Mouse (Mus musculus) cerebellum, adult 11-12 months (tissue): ENCODE measurements around the gene Arhgap24.

Source experiments
- DNase-seq: peaks from one replicate; pipeline ENCODE4 v3.0.0; 2022

Arhgap24 gene

DNA sequence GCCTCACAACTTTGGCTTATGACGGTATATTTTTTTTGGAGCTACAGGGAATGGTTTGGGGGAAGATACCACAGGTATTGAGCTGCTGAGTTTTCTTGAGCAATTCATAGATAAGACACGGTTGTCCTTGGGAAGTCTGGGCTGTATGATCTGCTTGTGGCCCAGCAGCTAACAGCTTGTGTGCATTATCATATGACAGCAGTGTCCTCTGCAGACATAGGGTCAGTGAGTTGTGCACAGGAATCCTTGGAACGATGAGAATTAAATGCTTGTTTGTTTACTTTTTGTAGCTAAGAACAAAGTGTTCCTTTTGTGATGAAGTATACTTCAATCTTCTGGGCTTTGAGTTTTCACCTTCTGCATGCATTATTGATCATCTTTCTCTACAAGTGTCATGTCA, 21.9 kb downstream of the Arhgap24 start:
- DNase-seq, result no peak

DNA sequence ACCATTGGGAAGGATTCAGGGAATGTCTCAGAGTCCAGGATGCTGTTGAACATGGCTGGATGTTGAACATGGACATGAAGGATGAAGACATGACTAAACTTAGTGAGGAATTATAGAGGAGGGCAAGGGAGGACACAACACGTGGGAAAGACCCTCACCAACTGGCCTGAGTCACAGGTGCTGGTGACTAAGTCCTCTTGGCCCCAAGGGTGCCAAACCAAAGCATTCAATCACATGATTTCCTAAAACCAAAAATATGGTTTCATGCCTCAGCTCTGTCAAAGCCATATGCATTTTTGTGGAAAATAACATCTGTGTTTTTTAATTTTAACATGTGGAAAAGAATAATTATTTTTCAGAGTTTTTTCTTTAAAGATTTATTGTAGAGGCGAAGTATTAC, 22.7 kb downstream of the Arhgap24 start:
- DNase-seq, result no peak

DNA sequence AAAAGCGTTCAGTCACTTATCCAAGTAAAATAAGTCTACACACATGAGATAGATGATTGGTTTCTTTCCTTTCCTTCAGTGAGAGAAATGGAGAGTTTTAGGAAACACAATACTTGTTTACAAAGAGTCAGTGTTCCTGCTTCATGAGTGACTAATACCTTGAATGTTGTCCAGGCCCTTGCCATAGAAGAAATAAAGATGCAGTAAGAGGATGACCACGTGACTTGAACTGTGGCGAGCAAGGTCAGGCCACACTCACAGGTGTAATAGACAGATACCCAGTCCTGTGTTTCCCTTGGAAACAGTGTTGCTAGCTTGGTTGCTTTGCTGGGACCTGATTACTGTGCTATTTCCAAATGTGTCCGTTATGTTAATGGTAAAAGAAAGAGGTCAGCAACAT, 23.4 kb downstream of the Arhgap24 start:
- no peak for DNase-seq

DNA sequence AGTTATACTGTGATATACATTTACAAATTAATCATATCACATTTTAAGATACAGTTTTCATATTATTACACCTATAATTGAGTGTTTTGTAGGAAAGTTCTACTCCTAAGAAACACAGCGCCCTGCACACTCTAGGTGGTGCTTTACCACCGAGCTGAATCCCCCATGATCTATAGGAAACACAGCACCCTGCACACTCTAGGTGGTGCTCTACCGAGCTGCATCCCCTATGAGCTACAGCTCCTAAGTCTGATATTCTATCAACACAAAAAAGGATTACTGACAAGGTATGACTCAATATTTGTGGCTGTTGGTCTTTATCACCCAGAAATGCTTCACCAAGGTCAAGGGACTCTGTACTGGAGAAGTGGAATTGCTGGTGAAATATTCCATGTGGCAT, 27.0 kb downstream of the Arhgap24 start:
- no peak for DNase-seq

DNA sequence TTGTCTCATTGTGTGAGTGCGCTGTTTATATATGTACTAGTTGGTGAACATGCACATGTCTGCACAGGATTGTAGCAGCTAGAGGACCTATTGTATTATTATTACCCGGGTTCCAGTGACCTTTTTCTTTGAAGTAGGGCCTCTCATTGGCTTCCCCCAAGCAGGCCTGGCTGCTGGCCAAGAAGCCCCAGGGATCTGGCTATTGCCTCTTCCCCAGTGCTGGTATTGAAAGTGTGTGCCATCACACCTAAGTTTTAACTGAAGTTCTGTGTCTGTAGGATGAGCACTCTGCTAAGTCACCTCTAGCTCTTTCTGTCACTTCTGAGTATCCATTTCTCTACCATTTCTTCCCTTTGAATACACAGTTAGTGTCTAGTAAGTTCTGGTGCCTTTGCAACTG, 28.2 kb downstream of the Arhgap24 start:
- DNase-seq, result peak; percentile 2

DNA sequence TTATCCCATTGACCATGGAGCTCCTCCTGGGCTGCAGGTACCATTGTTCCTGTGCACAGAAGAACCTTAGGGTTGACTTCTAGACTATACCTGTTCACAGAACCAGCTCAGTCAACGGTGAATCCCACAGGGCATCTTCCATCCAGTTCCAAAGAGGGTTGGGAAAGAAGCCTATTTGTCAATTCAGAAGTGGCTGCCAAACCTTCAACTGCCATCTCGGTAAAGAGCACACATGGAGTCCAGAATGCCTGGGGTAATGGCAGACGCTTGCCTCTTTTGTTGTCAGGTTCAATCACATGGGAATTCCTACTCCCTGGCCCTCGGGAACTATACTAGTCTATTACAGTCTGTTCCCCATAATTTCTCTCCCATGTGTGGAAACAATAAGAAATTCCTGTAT, 30.5 kb downstream of the Arhgap24 start:
- no peak for DNase-seq

DNA sequence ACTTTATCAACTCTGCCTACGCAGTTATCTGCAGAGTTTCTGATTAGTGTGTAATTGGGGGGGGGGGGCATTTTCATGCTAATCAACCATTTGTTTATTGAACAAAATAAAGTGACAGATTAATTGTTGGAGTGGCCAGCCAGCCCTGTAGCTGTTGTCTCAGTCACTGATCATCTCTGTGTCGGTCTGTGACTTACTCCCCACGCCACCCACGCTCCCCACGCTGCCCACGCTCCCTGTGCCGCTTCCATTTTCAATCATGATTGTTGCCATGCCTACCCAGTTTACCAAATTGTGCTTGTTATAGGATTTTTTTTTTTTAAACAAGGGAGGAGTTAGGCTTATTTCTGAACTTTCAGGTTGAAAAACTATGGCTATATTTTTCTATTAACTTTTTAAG, 34.3 kb downstream of the Arhgap24 start:
- no peak for DNase-seq

DNA sequence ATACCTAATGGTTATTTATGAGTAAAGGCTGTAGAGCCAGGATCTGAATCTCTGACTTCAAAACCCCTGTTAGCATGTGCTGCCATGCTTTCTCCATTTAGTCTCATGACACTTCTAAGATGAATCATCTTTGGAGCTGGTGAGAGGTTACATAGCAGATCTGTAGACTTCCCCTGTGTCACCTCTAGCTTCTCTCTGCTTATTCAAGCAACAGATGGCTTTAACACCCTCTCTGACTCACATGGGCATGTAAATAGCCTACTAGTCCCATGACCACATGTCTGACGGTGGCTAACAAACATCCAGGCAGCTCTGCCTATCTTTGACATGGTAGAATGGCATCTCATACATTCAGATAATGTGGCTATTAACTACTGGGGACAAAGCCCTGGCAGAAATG, 39.3 kb downstream of the Arhgap24 start:
- DNase-seq, result no peak

DNA sequence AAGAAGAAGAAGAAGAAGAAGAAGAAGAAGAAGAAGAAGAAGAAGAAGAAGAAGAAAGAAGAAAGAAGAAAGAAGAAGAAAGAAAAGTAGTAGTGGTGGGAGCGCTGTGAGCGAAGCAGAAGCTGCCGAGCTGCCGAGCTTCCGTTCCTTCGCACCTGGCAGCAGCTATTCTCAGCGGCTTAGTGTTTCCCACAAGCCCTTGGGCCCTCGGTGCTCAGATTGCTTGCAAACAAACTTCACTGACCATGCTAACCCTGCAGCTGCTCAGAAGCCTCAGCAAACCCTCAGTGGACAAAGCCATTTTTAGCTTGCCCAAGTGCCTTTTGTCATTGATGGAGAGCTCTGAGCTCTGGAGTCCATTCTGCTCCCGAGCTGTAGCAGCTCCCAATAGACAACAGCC, 54.1 kb downstream of the Arhgap24 start:
- DNase-seq, result no peak

DNA sequence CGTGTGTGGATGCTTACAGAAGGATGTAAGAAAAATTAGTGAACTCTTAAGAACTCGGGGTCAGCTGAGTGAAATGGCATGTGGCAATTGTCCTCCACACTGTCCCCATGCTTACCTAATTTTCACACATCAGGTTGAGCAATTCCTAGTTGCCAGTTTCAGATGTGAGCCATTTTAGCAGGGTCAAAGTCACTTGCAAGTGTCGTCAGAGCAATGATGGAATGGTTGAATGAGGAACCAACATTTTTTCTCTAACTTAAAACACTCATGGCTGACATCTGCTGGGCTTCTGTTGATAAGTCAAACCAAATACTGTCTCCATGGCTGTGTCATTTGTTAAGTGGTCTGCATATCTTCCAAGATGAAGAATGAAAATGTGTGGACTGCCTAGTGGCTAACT, 56.6 kb downstream of the Arhgap24 start:
- DNase-seq, result no peak

DNA sequence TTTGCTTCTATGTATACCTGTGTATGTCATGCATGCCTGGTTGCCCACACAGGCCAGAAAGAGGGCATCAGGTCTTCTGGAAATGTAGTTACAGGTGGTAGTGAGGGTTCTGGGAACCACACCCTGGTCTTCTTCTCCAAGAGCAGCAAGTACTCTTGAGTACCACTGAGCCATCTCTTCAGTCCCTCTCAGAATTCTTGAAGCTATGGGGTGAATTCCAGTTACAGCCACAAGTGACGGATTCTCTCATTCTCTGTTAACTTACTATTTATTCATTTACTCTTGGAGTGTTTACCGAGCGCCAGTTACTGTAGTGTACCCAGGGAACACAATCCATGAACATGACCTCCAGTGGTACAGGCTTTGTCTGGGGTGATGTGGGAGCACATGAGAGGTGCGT, 65.1 kb downstream of the Arhgap24 start:
- DNase-seq, result no peak

DNA sequence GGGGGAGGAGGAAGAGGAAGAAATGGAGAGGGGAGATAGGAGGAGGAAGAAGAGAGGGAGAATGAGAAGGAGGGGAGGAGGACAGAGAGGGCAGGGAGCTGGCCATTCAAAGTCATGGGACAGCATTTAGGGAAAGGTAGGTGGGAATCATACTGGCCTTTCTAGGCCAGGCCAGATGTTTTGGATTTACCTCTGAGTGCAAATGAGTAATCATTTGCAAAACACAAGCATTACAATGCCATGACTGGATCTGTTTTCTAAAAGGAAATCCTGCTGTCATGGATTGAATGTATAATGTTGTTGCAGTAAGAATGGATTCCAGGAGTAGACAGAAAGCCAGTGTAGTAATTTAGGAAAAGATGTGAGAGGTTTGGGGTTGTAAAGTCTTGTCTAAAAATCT, 66.6 kb downstream of the Arhgap24 start:
- no peak for DNase-seq

DNA sequence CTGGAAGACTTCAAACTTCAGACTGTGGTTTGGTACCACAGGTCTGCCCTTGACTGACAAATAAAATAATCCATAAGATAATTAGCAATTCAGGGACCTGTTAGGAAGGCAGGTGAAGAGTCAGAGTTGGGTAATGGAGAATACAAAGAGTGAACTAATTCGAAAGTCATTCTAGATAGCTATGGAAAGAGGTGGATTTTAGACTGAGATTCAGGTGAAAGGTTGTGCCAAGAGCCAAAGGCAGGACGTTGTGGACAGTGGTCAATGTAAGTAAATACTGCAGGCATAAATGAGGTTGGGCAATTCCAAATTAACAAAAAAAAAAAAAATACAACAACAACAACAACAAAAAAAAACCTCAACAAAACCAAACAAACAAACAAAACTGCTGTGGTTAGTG, 67.2 kb downstream of the Arhgap24 start:
- no peak for DNase-seq

DNA sequence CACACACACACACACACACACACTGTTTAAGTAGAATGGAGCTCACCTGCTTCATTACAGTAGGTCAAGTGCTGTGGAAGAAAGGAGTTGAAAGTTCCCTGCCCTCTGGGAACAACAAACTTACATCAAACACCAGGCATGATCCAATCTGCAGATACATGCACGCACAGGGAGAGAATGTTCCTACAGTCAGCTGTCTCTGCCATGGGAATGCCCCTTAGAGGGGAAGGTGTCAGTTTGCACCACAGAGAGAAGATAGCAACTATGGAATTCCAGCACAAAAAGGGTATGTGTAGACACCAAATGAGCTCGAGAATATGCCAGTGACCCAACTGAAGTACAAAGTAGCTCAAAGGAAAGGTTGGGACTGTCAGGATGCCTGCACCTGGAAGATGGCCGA, 69.0 kb downstream of the Arhgap24 start:
- DNase-seq, result no peak

DNA sequence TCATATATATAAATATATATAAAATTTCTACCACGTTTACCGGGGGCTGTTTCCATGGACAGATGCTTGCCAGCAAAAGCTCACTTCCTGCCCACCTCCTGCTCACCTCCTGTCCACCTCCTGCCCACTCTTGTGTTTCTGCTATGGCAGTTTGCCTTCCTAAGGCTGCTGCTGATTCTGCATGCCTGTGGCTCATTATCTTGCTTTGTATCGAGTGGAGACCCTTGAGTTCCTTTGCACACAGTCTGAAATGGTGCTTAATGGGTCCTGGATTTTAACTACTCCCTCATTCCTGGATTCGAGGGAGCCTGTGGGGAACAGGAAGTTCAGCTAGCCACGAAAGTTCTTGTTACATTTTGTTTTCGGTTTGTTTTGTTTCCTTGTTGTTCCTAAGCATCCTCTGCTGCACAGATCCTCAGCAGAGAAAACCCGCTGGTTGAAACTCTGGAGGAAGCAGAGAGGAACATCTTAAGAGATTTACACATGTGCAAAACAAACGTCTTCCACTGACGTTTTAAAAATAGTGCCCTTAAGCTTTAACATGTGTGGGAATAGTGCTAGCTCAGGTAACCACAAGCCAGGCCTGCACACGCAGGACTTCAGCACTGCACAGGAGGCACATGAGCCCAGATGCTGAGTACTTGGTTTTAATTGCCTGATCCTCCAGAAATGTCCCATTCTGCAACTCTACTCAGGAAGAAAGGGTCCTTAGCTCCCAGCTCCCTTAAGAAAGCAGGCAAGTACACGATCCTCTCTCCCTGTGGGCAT, 69.9 kb downstream of the Arhgap24 start:
- no peak for DNase-seq

DNA sequence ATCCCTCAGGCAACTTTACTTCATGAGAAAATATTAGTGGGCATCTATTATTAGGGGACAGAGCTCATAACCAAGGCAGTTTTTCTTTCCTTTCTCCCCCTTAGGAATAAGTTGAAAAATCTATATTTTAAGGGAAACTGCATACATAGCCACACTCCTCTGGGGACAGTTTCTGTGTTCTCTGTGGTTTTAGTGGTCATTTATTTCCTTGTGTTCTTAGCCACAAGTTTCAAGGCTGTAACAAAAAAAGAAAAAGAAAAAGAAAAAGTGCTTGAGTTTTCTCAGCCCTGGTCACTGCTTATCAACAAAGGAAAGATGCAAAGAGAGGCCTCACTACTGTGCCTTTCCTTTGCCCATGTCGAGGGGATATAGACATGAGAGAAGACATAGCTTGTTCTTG, 71.3 kb downstream of the Arhgap24 start:
- no peak for DNase-seq

DNA sequence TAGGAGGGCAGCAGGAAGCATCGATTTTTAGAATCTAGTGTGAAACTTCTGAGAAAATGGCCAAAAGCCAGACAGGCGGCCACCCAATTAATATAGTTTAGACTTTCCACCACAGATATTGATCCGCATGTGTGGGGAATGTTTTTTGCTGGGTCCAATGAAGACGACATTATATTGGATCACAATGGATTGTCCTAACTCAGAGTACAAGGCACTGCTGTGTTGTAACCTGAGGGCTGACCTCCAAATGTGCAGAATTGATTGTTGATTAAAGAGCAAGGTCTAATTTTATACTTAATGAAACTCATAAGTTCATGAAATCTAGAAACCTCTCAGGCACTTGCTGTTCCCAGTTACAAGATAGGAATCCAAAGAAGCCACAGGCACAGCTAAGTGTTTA, 74.8 kb downstream of the Arhgap24 start:
- no peak for DNase-seq

DNA sequence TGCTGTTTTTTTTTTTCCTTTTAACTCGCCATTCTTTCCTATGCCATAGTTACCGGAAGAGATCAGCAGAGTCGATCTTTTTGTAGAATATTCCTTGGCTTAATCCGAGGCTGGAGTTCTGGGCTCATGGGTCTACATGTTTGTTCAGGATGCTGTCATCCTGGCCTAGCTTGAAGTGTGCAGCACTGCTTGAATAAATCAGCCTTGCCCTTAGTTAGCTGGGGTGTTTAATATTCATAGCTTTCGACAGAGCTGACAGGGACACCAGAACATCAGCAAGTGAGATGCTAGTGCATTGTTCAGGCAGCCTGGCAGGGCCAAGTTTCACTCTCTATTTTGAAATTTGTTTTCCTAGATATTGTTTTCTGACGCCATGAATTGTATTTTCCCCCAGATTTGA, 79.1 kb downstream of the Arhgap24 start:
- DNase-seq, result no peak

DNA sequence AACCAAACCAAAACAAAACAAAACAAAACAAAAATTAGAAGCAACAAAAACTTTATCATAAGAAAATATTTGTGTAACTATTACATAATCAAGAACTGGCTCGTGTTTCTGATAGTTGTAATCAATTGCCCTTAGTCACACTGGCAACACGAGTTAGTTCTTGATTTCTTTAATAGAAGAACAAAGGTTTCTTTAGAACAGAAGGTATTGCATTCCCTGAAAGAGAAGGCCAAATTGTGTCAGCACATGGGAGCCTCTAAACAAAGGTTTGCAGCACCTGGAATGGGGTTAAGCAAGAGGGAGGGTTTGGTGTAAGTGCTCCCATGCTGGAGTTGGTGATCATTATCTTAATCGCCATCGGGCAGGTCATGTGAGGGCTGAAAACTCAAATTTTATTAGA, 82.8 kb downstream of the Arhgap24 start:
- no peak for DNase-seq

DNA sequence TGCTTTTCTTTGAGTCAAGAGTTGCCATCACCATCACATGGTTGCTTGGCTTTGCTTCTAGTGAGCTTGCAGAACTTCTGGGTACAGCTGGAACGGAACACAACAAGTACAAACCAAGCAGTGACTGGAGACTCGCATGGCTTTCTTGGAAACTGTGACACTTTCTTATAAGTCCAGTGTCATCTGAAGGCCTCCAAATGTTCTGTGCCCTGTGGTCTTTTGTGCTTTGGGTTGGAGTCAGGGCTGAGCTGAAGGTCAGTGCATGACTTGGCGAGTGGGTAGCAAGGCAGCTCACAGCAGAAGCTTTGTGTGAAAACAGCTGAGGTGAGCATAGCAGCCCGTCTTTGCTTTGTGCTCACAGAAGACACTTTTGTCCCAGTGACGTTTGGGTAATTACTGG, 87.6 kb downstream of the Arhgap24 start:
- no peak for DNase-seq

DNA sequence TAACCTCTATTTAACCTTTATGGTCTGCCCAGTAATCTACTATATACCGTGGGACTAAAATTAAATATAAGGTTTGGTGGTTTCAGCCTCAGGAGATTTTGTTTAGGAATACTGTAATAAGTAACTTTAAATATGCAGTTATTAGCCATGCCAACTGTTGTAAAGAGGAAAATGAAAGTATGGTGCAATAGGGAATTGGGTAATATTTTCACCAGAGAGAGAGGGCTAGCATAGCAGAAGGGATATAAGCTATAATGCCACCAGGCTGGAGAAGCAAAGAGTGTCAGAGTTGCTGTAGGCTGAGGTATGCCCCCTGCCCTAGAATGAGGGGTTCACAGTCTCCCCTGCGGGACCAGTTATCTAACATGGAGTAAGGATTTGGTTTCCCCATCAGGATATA, 90.3 kb downstream of the Arhgap24 start:
- DNase-seq, result no peak

DNA sequence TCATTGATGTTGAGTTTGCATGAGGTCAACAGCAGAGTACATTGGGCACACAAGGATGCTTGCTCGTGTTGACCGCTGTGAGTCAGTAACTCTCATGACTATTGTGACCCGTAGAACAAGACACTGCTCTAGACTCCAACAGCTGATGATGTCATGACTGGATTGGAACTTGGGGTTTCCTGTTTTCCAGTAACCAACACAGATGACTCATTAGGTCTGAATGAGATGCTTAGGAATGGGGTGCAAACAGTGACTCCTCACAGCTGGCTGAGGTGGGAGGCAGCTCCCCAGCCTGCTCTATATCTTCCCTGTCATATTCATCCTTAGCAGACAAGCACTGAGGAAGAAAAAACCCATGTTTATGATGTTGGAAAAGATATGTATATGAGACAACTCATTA, 95.6 kb downstream of the Arhgap24 start:
- no peak for DNase-seq

DNA sequence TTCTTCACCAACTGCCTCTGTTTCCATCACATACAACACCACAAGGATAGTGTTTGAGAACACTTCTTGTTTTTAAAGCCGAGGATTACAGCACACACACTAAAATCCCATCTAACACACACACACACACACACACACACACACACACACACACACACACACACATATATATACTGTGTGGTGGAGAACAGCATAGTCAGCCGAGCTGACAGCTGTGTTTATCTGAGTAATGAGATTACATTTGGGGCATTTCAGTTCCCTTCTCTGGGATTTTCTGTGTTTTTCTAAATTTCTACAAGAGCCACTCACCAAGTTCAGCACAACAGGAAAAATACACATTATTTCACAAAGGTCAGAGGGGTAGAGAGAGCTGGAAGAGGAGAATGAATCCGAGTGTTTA, 96.5 kb downstream of the Arhgap24 start:
- no peak for DNase-seq

DNA sequence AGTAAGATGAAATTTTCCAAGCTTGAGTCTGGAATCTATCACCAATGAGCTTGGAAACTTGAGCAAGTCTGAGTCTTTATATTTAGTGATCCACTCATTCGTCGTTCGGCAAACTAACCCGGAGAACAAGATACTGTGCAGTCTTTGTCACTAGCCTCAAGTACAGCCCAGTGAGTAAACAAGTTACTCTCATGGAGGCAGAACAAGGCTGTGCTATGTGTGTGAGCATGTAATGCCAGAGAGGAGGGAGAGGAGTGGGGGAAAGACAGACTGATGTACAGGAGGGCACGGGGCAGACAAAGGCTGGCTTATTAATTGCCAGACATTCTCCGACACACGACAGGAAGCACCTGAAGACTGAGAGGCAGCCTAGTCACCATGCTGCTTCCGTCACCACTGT, 97.2 kb downstream of the Arhgap24 start:
- DNase-seq, result no peak

DNA sequence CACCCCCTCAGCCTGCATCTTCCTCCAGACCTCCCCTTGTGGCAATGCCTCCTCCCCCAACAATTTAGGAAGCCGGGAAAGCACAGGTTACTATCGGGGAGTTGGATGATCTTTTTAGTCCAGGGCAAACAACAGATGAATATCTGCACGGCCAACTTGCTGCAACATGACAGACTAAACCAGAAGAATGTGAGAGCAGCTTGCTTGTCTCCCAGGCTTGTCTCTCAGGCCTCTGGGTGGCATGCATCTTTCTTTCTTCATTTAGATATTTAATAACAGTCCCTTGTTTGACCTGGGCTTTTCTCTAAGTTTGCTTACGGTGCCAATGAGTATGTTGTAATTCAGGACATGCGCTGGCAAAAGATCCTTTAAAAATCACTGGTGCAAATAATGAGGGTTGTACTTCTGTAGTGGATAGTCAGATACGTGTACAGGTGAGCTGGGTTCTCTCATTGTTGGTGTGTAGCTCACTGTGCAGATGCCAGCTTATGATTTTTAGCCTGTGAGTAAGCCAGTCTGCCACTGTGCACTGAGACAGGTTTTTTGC, 101.7 kb downstream of the Arhgap24 start:
- DNase-seq, result no peak
